Mouse (Mus musculus) lung, postnatal 0 days (tissue): ENCODE measurements around the gene Tubb4b.

Source experiments
- CTCF ChIP-seq: IDR thresholded peaks from 2 replicates; pipeline ENCODE4 v1.5.1; 2016; ENCODE audit warnings: antibody characterized with exemption, mild to moderate bottlenecking
- EP300 ChIP-seq: IDR thresholded peaks from 2 replicates; pipeline ENCODE4 v1.6.1; 2016; ENCODE audit warnings: antibody characterized with exemption, mild to moderate bottlenecking, control low read depth

GRCm38 (mm10) chr2:25224766-25225752 is 557 bp upstream of the Tubb4b start:
- no peak for TF ChIP-seq CTCF
- peak; percentile 45; the same call in 1 of the 2 replicates for TF ChIP-seq EP300
